In the genomic region with DNA sequence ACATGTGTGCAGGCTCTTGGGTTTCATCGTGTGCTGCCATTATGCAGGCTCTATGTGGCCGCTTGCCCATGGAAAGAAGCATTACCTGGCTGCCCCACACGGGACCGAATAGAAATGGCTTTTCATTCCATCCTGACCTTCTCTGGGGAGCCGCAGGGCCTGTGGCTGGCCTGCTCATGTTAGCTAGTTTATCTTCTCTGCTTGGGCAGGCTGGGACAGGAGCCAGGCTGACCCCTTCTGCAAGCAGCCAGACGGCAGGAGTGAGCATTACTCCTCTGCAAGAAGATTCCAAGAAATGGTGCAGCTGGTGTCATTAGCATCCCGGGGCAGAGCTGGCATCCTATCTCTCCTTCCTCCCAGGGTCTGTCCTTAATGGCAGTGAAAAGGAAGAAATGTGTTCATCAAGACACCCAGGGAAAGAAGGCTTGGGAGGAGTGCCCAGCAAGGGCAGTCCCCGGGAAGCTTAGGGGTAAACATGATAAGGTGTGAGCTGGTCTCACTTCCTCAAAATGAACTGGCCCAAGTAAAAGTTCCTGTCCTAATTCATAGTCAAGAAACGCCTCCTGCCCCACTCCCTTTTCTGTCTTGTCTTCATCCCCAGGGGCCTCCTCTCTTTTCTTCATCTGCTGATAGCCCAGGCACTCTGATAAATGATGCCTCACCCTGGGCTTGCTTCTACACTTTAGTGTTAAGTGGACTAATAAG, we compare ENCODE assay signal across 14 mouse cellular contexts.
DNase-seq lines count a peak whose midpoint lies in the region; ATAC-seq lines count a peak whose summit lies in the region.
"Had no signal": no experiment of that assay in that cellular context is flagged by ENCODE, and none has a peak within 500 bp of the region (broad histone marks: within the 10 kb centered on the region; RNA-seq: fewer than 3 reads in every experiment).

No protein-coding gene starts in this region.

- no peak overlapping the region for H3K4me3 ChIP-seq in heart, embryonic 13.5 days
- no peak overlapping the region for H3K4me3 ChIP-seq in heart, embryonic 10.5 days
- H3K4me3 ChIP-seq in hindbrain, embryonic 15.5 days, result no peak overlapping the region
- H3K4me3 ChIP-seq: gastrocnemius, adult 2 months; limb, embryonic 13.5 days; midbrain, embryonic 12.5 days had no signal

- no peak overlapping the region for H3K4me2 ChIP-seq in heart, embryonic 13.5 days
- no peak overlapping the region for H3K4me2 ChIP-seq in hindbrain, embryonic 15.5 days
- H3K4me2 ChIP-seq: limb, embryonic 13.5 days; midbrain, embryonic 12.5 days had no signal

- no peak for DNase-seq in heart, embryonic 10.5 days (ENCODE audit: low spot score)
- DNase-seq in kidney, postnatal 10 days, result peak; percentile 9
- no peak for DNase-seq in kidney, postnatal 14 days
- DNase-seq in cerebellum, adult 18-20 months, result peak; percentile 29 to 31
- no peak for DNase-seq in right cerebral cortex, postnatal 36 days (ENCODE audit: low spot score in 2 of 2)
- DNase-seq in adrenal gland, adult 18-20 months (ENCODE audit: low spot score in 2 of 2), result no peak
- DNase-seq: adrenal gland, postnatal 14 days had no signal

- no peaks in the 10 kb centered on the region for H3K36me3 ChIP-seq in heart, embryonic 13.5 days
- no peaks in the 10 kb centered on the region for H3K36me3 ChIP-seq in heart, embryonic 10.5 days
- no peaks in the 10 kb centered on the region for H3K36me3 ChIP-seq in hindbrain, embryonic 15.5 days
- H3K36me3 ChIP-seq: limb, embryonic 13.5 days; midbrain, embryonic 12.5 days had no signal

- WGBS in heart, embryonic 13.5 days, result 36% methylated on average over 9 of the region's 9 CpGs
- 53% methylated on average over 9 of the region's 9 CpGs for WGBS in heart, embryonic 10.5 days
- WGBS in hindbrain, embryonic 15.5 days, result 50% methylated on average over 9 of the region's 9 CpGs

- H3K4me1 ChIP-seq in heart, embryonic 13.5 days, result peaks cover 17% of the 10 kb centered on the region
- H3K4me1 ChIP-seq in heart, embryonic 10.5 days, result peaks cover 17% of the 10 kb centered on the region
- peaks cover 23% of the 10 kb centered on the region for H3K4me1 ChIP-seq in hindbrain, embryonic 15.5 days (replicated peaks)
- H3K4me1 ChIP-seq: limb, embryonic 13.5 days had no signal

- ATAC-seq in heart, embryonic 13.5 days (ENCODE audit: extremely low read depth, insufficient number of reproducible peaks, low FRiP score, low TSS enrichment), result no peak
- peak; percentile 59 for ATAC-seq in hindbrain, embryonic 15.5 days (ENCODE audit: low FRiP score, low read depth)
- ATAC-seq: lung, postnatal 0 days; Patski had no signal

- H3K27ac ChIP-seq in heart, embryonic 13.5 days (replicated peaks), result 0 out of 2 replicates have a peak overlapping the region, but pooled peaks have one; percentile 20
- H3K27ac ChIP-seq in heart, embryonic 10.5 days, result no peak overlapping the region
- peak overlapping the region; percentile 64 for H3K27ac ChIP-seq in hindbrain, embryonic 15.5 days (replicated peaks)
- H3K27ac ChIP-seq: gastrocnemius, adult 2 months; limb, embryonic 13.5 days; midbrain, embryonic 12.5 days had no signal

- H3K9me3 ChIP-seq in heart, embryonic 13.5 days, result no peaks in the 10 kb centered on the region
- no peaks in the 10 kb centered on the region for H3K9me3 ChIP-seq in heart, embryonic 10.5 days
- no peaks in the 10 kb centered on the region for H3K9me3 ChIP-seq in hindbrain, embryonic 15.5 days
- H3K9me3 ChIP-seq: limb, embryonic 13.5 days; midbrain, embryonic 12.5 days had no signal

- no peak overlapping the region for H3K9ac ChIP-seq in heart, embryonic 13.5 days
- no peak overlapping the region for H3K9ac ChIP-seq in hindbrain, embryonic 15.5 days
- H3K9ac ChIP-seq: limb, embryonic 13.5 days; midbrain, embryonic 12.5 days had no signal

- peaks cover 5% of the 10 kb centered on the region for H3K27me3 ChIP-seq in heart, embryonic 13.5 days (replicated peaks)
- H3K27me3 ChIP-seq in heart, embryonic 10.5 days (ENCODE audit: insufficient read depth, poor library complexity, severe bottlenecking), result peaks cover 8% of the 10 kb centered on the region; the same call in 1 of the 2 replicates
- H3K27me3 ChIP-seq in hindbrain, embryonic 15.5 days, result no peaks in the 10 kb centered on the region
- H3K27me3 ChIP-seq: limb, embryonic 13.5 days; midbrain, embryonic 12.5 days; Patski had no signal

Comparison
In these comparisons a context has a peak if more than half of its experiments do, and no peak if none do; other contexts are left out.
1. DNase-seq: peak in kidney, postnatal 10 days (single experiment) and cerebellum, adult 18-20 months (2 of 2); none in heart, embryonic 10.5 days (single experiment), kidney, postnatal 14 days (single experiment), right cerebral cortex, postnatal 36 days (0 of 2) and adrenal gland, adult 18-20 months (0 of 2).